Mouse (Mus musculus) heart, embryonic 15.5 days (tissue): ENCODE measurements at regions not wholly inside any gene's neighbourhood (a gene's known extent, or its start where the extent isn't known, plus 50 kb on each side); places are given as distances from the start of the nearest gene placed in this dataset.
A peak's percentile ranks its signal among the peaks of the same experiment; 100 is the strongest.
"Not testable (repeated sequence)": the region's sequence is repeated elsewhere in the genome, so short reads cannot be mapped to it uniquely, and the experiment has no call there.

Experiments used
- ATAC-seq: fragments of 200-750 bp; cut with Nextera tagmentation; replicated peaks from 2 replicates; pipeline ENCODE4 v1.8.0; 2017; ENCODE audit warnings: low read depth, moderate TSS enrichment; ENCODE audit not compliant: insufficient number of reproducible peaks, insufficient read depth, low FRiP score
- H3K27ac ChIP-seq: fragments of 300-500 bp; sonication (generic); 2 replicates; pipeline ENCODE4 v1.5.1; 2015; ENCODE audit warnings: mild to moderate bottlenecking, inconsistent platforms
- H3K27me3 ChIP-seq: fragments of 300-500 bp; sonication (generic); 2 replicates; pipeline ENCODE4 v1.6.1; 2015; ENCODE audit warnings: inconsistent platforms
- H3K36me3 ChIP-seq: fragments of 300-500 bp; sonication (generic); 2 replicates; pipeline ENCODE4 v1.6.1; 2015; ENCODE audit warnings: mild to moderate bottlenecking, inconsistent platforms
- H3K4me1 ChIP-seq: fragments of 300-500 bp; sonication (generic); replicated peaks from 2 replicates; pipeline ENCODE4 v1.6.1; 2015; ENCODE audit warnings: inconsistent platforms
- H3K4me2 ChIP-seq: fragments of 300-500 bp; sonication (generic); 2 replicates; pipeline ENCODE4 v1.6.1; 2015; ENCODE audit warnings: inconsistent platforms, mild to moderate bottlenecking, moderate library complexity
- H3K4me3 ChIP-seq: fragments of 300-500 bp; sonication (generic); 2 replicates; pipeline ENCODE4 v1.5.1; 2015; ENCODE audit warnings: mild to moderate bottlenecking, inconsistent platforms
- H3K9ac ChIP-seq: fragments of 300-500 bp; sonication (generic); 2 replicates; pipeline ENCODE4 v1.6.1; 2015; ENCODE audit warnings: mild to moderate bottlenecking, inconsistent platforms
- H3K9me3 ChIP-seq: fragments of 300-500 bp; sonication (generic); replicated peaks from 2 replicates; pipeline ENCODE4 v1.6.1; 2016; ENCODE audit warnings: inconsistent platforms
- WGBS: fragments of 180-500 bp; shearing (Covaris S2); methylation state at CpG from one replicate; pipeline ENCODE4 v1.1.7; 2015; ENCODE audit warnings: mixed read lengths; 5-methylcytosine and 5-hydroxymethylcytosine counted together

DNA sequence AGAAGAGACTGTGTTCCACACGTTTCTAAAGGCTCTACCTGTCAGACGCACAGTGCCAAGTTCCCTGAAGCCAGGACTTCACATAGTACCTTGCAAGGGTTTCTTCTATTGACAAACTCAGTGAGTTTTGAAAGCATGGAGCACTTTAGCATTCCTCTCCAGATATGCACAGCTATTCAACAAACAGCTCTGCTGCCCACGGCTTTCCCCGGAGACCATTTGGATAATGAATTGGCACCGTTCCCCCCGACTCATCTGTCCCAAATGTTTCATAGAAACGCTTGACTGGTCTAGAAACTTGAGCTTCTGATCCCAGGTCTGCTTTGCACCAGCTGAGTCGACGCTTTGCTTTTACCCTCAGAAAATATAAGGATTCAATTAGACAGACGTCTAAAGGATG lies 162.2 kb upstream of the St6galnac5 start:
- Histone ChIP-seq H3K4me2 (no peak overlapping the region), H3K4me3 (no peak overlapping the region), H3K27me3 (no peaks in the 10 kb centered on the region), H3K9me3 (no peaks in the 10 kb centered on the region), H3K36me3 (no peaks in the 10 kb centered on the region), H3K4me1 (no peaks in the 10 kb centered on the region), H3K9ac (no peak overlapping the region), H3K27ac (no peak overlapping the region)
- no peak for ATAC-seq
- 66% methylated on average over 10 of the region's 10 CpGs for WGBS

DNA sequence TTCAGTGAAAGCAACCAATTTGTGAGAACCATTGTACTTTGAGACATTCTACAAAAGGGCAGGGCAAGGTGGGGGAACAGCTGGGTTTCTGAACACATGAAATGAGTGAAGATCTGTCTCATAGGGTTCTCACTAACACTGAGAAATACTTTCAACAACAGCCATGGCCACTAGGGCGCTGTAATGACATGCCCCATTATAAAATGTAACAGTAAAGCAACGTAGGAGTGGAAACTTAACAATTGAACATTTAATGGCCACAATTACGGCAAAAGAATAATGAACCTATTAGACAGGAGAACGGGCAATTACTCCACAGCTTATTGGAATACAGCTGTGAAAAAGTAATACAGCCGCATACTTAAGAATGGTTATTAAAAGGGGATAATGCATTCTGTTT lies 158.9 kb upstream of the St6galnac5 start:
- Histone ChIP-seq H3K4me1 (no peaks in the 10 kb centered on the region), H3K27me3 (no peaks in the 10 kb centered on the region), H3K9ac (no peak overlapping the region), H3K9me3 (no peaks in the 10 kb centered on the region), H3K4me2 (no peak overlapping the region), H3K4me3 (no peak overlapping the region), H3K27ac (no peak overlapping the region), H3K36me3 (no peaks in the 10 kb centered on the region)
- WGBS = 84% methylated on average over 5 of the region's 5 CpGs
- ATAC-seq = no peak

DNA sequence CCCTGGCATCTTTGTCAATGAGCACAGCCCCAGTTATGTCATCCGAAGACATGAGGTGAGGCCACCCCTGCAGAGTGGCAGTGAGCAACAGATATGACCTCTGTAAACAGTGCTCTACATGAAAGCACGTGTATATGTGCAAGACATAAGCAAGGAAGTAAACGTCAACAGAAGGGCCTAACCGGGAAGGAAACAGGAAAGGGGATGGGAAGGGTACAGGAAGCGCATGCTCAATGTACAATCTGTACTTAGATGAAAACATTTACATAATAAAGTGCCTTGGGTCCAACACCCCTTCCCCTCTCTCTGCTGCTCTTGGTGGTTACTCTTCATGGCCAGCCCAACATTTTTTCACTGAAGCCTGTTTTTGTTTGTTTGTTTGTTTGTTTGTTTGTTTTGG lies 143.3 kb upstream of the St6galnac5 start:
- WGBS = 71% methylated on average over 5 of the region's 5 CpGs
- no peaks in the 10 kb centered on the region for H3K27me3 ChIP-seq

GRCm38 (mm10) chr3:153121934-153122333 lies 139.9 kb upstream of the St6galnac5 start:
- Histone ChIP-seq H3K9me3 (no peaks in the 10 kb centered on the region), H3K9ac (no peak overlapping the region), H3K4me1 (no peaks in the 10 kb centered on the region), H3K27ac (no peak overlapping the region), H3K4me3 (no peak overlapping the region), H3K36me3 (no peaks in the 10 kb centered on the region), H3K4me2 (no peak overlapping the region), H3K27me3 (no peaks in the 10 kb centered on the region)
- ATAC-seq = no peak
- 85% methylated on average over 10 of the region's 10 CpGs for WGBS

More for the DNA sequence above, 143.3 kb upstream of the St6galnac5 start:
- H3K4me2 ChIP-seq = no peak overlapping the region
- no peaks in the 10 kb centered on the region for H3K4me1 ChIP-seq
- no peak overlapping the region for H3K4me3 ChIP-seq
- H3K36me3 ChIP-seq = no peaks in the 10 kb centered on the region
- no peaks in the 10 kb centered on the region for H3K9me3 ChIP-seq
- no peak overlapping the region for H3K9ac ChIP-seq
- H3K27ac ChIP-seq = no peak overlapping the region
- no peak for ATAC-seq

DNA sequence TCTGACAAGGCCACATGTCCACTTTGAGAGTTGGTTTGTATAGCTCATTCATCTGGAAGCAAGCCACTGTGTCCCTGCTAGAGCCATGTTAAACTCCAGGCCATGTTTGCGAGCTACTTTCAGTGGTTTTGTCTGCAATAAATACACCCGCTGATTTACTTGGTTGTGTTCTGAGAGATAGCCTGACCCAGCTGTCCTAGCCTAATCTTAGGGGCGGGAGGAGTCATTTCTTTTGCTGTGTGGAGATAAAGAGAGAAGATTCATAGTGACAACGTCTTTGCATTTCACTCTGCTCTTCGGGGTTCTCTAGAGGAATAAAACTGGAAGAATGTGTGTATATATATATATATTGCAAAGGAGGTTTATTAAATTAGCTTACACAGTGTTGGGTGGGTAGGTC lies 137.1 kb upstream of the St6galnac5 start:
- no peaks in the 10 kb centered on the region for H3K36me3 ChIP-seq
- no peaks in the 10 kb centered on the region for H3K27me3 ChIP-seq
- 75% methylated on average over 5 of the region's 5 CpGs for WGBS
- no peak overlapping the region for H3K4me3 ChIP-seq
- H3K9ac ChIP-seq = no peak overlapping the region
- no peaks in the 10 kb centered on the region for H3K9me3 ChIP-seq
- no peak overlapping the region for H3K27ac ChIP-seq
- no peak overlapping the region for H3K4me2 ChIP-seq
- no peak for ATAC-seq
- no peaks in the 10 kb centered on the region for H3K4me1 ChIP-seq

DNA sequence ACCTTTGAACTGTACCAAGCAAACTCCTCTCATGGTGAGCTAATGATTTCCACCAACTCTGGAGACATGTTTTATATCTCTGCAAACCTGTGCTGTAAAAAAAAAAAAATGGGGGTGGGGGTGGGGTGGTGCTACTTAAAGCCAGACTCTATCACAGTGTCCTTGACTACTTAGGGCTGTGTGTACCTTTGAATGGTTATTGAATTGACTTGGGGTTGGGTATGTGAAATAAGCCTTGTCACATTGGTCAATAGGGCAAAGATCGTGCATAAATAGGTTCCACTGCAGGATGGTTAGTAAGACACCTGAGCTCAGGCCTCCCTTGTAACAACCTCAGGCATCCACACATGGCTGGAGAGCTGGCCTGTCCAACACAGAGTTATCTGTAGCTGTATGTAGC lies 136.6 kb upstream of the St6galnac5 start:
- 79% methylated on average over 1 of the region's 1 CpGs for WGBS
- no peak overlapping the region for H3K4me3 ChIP-seq
- no peak for ATAC-seq

GRCm38 (mm10) chr3:153105591-153105990 lies 123.5 kb upstream of the St6galnac5 start:
- Histone ChIP-seq H3K36me3 (no peaks in the 10 kb centered on the region), H3K4me3 (no peak overlapping the region), H3K9ac (no peak overlapping the region), H3K4me2 (no peak overlapping the region), H3K9me3 (no peaks in the 10 kb centered on the region), H3K4me1 (no peaks in the 10 kb centered on the region), H3K27me3 (no peaks in the 10 kb centered on the region), H3K27ac (no peak overlapping the region)
- ATAC-seq = no peak
- 88% methylated on average over 5 of the region's 5 CpGs for WGBS

More for the DNA sequence above, 136.6 kb upstream of the St6galnac5 start:
- Histone ChIP-seq H3K9me3 (no peaks in the 10 kb centered on the region), H3K27ac (no peak overlapping the region), H3K36me3 (no peaks in the 10 kb centered on the region), H3K4me2 (no peak overlapping the region), H3K9ac (no peak overlapping the region), H3K4me1 (no peaks in the 10 kb centered on the region), H3K27me3 (no peaks in the 10 kb centered on the region)

DNA sequence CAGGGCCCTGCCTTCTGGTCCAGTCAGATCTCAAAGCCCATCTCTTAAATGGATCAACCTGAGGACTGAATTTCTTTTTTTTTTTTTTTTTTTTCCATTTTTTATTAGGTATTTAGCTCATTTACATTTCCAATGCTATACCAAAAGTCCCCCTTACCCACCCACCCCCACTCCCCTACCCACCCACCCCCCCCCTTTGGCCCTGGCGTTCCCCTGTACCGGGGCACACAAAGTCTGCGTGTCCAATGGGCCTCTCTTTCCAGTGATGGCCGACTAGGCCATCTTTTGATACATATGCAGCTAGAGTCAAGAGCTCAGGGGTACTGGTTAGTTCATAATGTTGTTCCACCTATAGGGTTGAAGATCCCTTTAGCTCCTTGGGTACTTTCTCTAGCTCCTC lies 108.5 kb upstream of the St6galnac5 start:
- H3K9me3 ChIP-seq, H3K4me2 ChIP-seq, H3K27me3 ChIP-seq, H3K36me3 ChIP-seq, H3K4me1 ChIP-seq, ATAC-seq, H3K4me3 ChIP-seq, H3K27ac ChIP-seq, H3K9ac ChIP-seq: not testable (repeated sequence)
- 87% methylated on average over 4 of the region's 4 CpGs for WGBS

GRCm38 (mm10) chr3:153085096-153085788 lies 103.2 kb upstream of the St6galnac5 start:
- no peak overlapping the region for H3K4me3 ChIP-seq

DNA sequence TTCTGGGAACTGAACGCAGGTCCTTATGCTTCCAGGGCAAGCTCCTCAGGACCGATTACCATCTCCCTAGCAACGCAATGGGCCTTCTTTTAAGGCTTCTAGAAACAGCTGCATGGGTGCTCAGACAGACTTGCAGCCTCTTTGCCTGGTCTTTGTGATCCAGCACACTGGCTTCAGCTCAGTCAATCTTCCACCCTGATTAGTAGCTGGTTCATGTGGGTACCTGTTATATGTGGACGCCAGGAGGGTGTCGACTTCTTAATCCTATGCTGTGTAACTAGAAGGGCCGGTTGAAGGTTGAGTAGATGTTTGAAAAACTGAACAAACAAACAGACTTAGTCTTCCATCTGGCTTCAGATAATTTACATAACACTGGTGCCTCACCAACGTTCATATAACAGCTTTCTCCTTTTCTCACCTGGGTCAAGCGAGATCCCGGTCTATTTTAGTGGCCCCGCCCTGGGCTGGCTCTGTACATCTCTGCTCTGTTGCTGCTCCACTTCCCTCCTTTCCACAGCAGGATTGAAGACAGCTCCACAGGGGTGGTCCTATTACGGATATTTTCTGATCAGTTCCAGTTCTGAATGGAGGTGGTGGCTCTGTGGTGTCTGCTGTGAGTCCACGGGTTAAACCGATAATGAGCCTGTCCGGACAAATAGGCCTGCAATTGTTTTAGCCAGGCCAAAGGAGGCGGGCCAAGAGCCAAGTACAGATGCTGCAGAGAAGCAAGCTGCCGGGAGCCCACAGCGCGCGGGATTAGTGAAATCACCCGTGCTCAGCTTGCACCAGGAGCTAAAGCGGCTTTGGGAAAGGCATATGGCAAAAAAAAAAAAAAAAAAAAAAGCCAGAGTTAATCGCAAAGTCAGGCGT lies 102.4 kb upstream of the St6galnac5 start:
- ATAC-seq = no peak
- no peak overlapping the region for H3K27ac ChIP-seq
- 62% methylated on average over 23 of the region's 23 CpGs for WGBS
- peak overlapping the region; percentile 24 for H3K4me2 ChIP-seq
- peaks cover 7% of the 10 kb centered on the region; the same call in 1 of the 2 replicates for H3K27me3 ChIP-seq
- H3K4me1 ChIP-seq = peaks cover 12% of the 10 kb centered on the region
- H3K36me3 ChIP-seq = no peaks in the 10 kb centered on the region
- no peak overlapping the region for H3K4me3 ChIP-seq
- H3K9ac ChIP-seq = no peak overlapping the region
- H3K9me3 ChIP-seq = no peaks in the 10 kb centered on the region

More at GRCm38 (mm10) chr3:153085096-153085788, 103.2 kb upstream of the St6galnac5 start:
- H3K36me3 ChIP-seq = no peaks in the 10 kb centered on the region
- peaks cover 7% of the 10 kb centered on the region; the same call in 1 of the 2 replicates for H3K27me3 ChIP-seq
- peak; percentile 62 for ATAC-seq
- H3K27ac ChIP-seq = no peak overlapping the region
- no peak overlapping the region for H3K9ac ChIP-seq
- 26% methylated on average over 17 of the region's 17 CpGs for WGBS
- no peaks in the 10 kb centered on the region for H3K9me3 ChIP-seq
- peak overlapping the region; percentile 24 for H3K4me2 ChIP-seq
- H3K4me1 ChIP-seq = peaks cover 12% of the 10 kb centered on the region

- Histone ChIP-seq H3K4me2 (no peak overlapping the region), H3K27me3 (no peaks in the 10 kb centered on the region; the same call in 1 of the 2 replicates), H3K27ac (no peak overlapping the region), H3K9ac (no peak overlapping the region), H3K9me3 (no peaks in the 10 kb centered on the region), H3K36me3 (no peaks in the 10 kb centered on the region), H3K4me3 (no peak overlapping the region), H3K4me1 (peaks cover 13% of the 10 kb centered on the region)
- no peak for ATAC-seq
- 79% methylated on average over 3 of the region's 3 CpGs for WGBS
Measured at GRCm38 (mm10) chr3:153080371-153080770, 98.3 kb upstream of the St6galnac5 start.
